Mouse (Mus musculus) layer of hippocampus, adult 6 months (tissue): ENCODE measurements around the gene Npcd. TPM values are rescaled to one million over a fixed set of nuclear protein-coding genes. Genes with fewer than 3 reads are reported as not detected.

ENCODE experiments used
- long read RNA-seq, 2 experiments: library from polyadenylated mRNA; unstranded; transcript quantifications; one replicate each; pipeline ENCODE4 v2.0.0; 2019 to 2020
- polyA plus RNA-seq: library from polyadenylated mRNA; unstranded; fragments of <200 nt; fragmentation: Nextera tagmentation; gene quantifications from 2 replicates; pipeline ENCODE4 v1.2.3, GENCODE M21; 2021

Gene Npcd
- 3.5 and 35.6 TPM in 2 replicates for polyA plus RNA-seq
- long read RNA-seq, experiment 1, partial matches to known transcripts: 1 of 10 reads
- long read RNA-seq, experiment 1, other reads (novel, unspliced or antisense): 9 of 10 reads
- long read RNA-seq, experiment 2, transcript Npcd-201 (8 exons, 1,162 nt): major isoform, 5 of 29 reads
- long read RNA-seq, experiment 2, partial matches to known transcripts: 14 of 29 reads
- long read RNA-seq, experiment 2, other reads (novel, unspliced or antisense): 10 of 29 reads

GRCm38 (mm10) chr15:79834130-79834880, at the start of gene Npcd, which contains the start of gene Cbx6:
Npcd (minus strand) TSS chr15:79834237.
Cbx6 (minus strand) TSS chr15:79834688.

GRCm38 (mm10) chr15:79804352-79805071, 29.5 kb downstream of the Npcd start, which contains the start of gene Nptxr:
Nptxr (minus strand) TSS chr15:79804766.

GRCm38 (mm10) chr15:79777749-79778148, 56.3 kb downstream of the Npcd start, which contains the start of gene Dnal4:
Dnal4 (minus strand) TSS chr15:79777849.

GRCm38 (mm10) chr15:79741921-79742705, 91.9 kb downstream of the Npcd start, which contains the start of gene Sun2:
Sun2 (minus strand) TSS chr15:79742536.

Other genes starting within 250 kb of the Npcd start
- gene Dmc1, start 229.1 kb downstream of the Npcd start, polyA plus RNA-seq: not detected in 2 replicates
- gene Fam227a, start 175.3 kb downstream of the Npcd start, polyA plus RNA-seq: 0.62 and 0.80 TPM in 2 replicates
- 68.4 and 69.4 TPM in 2 replicates for gene Cby1, start 175.0 kb downstream of the Npcd start, polyA plus RNA-seq
- gene Tomm22, start 163.4 kb downstream of the Npcd start, polyA plus RNA-seq: 165 and 171 TPM in 2 replicates
- gene Josd1, start 146.3 kb downstream of the Npcd start, polyA plus RNA-seq: 5.0 and 5.2 TPM in 2 replicates
- gene Gtpbp1, start 143.4 kb downstream of the Npcd start, polyA plus RNA-seq: 10.0 and 12.3 TPM in 2 replicates
- gene Sun2, start 91.7 kb downstream of the Npcd start, polyA plus RNA-seq: 8.1 and 9.3 TPM in 2 replicates
- 123 and 139 TPM in 2 replicates for gene Dnal4, start 56.4 kb downstream of the Npcd start, polyA plus RNA-seq
- 90.1 and 132 TPM in 2 replicates for gene Nptxr, start 29.5 kb downstream of the Npcd start, polyA plus RNA-seq
- gene Cbx6, start 451 bp upstream of the Npcd start, polyA plus RNA-seq: 44.2 and 51.6 TPM in 2 replicates
- gene Apobec3, start 57.4 kb upstream of the Npcd start, polyA plus RNA-seq: 2.9 and 3.3 TPM in 2 replicates
- 18.7 and 23.4 TPM in 2 replicates for gene Cbx7, start 136.9 kb upstream of the Npcd start, polyA plus RNA-seq
- gene Pdgfb, start 180.7 kb upstream of the Npcd start, polyA plus RNA-seq: 10.5 and 15.0 TPM in 2 replicates